Mouse (Mus musculus) adrenal gland (tissue): ENCODE measurements at regions not wholly inside any gene's neighbourhood (a gene's known extent, or its start where the extent isn't known, plus 50 kb on each side); places are given as distances from the start of the nearest gene placed in this dataset.

Source experiments
- intact Hi-C: fragments of 180-260 bp; cut with DNase I; formaldehyde crosslinking; loops from one replicate; pipeline ENCODE4 v1.15.1; 2025

DNA sequence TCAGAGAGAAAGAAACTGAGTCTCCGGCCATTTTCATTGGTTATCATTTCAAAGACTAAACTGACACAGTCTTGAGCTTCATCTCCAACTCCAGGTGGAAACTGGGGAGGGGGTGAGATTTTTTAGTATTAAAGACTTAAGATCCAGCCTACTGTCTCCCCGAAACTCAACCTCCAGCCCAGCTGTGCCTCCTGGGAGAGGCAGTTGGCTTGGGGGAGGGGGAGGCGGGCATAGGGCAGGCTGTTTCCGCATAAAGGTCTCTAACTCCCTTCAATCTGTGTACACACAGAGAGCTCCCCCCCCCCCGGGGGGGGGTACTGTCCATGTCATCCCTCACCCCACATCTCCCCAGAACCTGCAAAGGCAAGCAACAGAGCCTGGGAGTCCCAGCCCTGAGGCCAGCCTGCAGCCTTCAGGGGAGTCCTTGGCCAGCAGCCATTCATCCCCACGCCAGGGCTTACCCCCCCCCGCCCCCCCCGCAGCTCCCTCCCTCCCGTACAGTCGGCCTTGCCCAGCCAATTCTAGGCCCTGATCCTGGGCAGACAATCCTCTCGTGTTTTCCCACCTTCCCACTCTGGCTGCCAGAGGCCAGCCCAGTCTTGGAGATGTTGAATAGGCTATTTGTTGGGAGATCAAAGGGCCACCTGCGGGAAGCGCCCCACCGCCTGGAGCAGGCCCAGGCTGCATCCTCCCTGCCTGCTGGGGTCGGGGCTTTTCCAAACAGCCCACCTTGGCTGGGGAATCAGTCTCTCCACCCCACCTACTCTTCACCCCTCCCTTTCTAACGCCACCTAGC is 245.2 kb downstream of the Bcl11b start:
- intact Hi-C loops = no loop called here

GRCm38 (mm10) chr12:107759291-107759690 is 244.1 kb downstream of the Bcl11b start:
- intact Hi-C loops = no loop called here

- intact Hi-C loops = no loop called here
Measured at GRCm38 (mm10) chr12:107759911-107760310, 243.5 kb downstream of the Bcl11b start.

- intact Hi-C loops = no loop called here
Measured at GRCm38 (mm10) chr12:107762140-107762539, 241.3 kb downstream of the Bcl11b start.

GRCm38 (mm10) chr12:107769801-107770515 is 233.4 kb downstream of the Bcl11b start:
- intact Hi-C loops = no loop called here

DNA sequence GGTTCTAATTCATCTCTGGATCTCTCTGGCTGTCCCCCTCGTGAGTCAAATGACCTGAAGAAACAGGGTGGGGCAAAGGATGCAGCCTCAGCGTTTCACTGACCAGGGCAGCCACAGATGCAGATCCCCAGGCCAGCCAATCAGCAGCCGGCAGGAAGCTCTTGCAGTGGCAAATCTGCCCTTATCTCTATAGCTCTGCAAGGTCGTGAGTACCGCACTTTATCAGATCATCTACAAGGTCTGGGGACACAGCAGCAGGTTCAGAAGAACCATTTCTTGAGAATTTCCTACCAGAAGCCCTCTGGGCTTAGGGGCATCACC is 232.9 kb downstream of the Bcl11b start:
- intact Hi-C loops = no loop called here

DNA sequence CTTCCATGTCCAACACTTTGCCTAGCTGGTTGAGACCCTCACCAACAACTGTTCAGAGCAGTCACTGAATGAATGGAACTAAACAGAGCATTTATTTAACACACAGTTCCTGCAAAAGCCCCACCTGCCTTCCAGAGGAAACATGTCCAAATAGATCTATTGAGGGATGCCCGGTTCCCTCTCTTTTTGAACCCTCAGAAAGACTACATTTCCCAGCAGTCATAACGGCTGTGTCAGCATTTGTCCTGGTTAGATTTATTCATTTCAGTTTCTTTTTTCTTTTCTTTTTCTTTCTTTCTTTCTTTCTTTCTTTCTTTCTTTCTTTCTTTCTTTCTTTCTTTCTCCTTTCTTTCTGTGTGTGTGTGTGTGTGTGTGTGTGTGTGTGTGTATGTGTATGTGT is 232.1 kb downstream of the Bcl11b start:
- intact Hi-C loops = no loop called here

GRCm38 (mm10) chr12:107771809-107772208 is 231.6 kb downstream of the Bcl11b start:
- intact Hi-C loops = no loop called here

GRCm38 (mm10) chr12:107778046-107778445 is 225.4 kb downstream of the Bcl11b start:
- intact Hi-C loops = no loop called here

DNA sequence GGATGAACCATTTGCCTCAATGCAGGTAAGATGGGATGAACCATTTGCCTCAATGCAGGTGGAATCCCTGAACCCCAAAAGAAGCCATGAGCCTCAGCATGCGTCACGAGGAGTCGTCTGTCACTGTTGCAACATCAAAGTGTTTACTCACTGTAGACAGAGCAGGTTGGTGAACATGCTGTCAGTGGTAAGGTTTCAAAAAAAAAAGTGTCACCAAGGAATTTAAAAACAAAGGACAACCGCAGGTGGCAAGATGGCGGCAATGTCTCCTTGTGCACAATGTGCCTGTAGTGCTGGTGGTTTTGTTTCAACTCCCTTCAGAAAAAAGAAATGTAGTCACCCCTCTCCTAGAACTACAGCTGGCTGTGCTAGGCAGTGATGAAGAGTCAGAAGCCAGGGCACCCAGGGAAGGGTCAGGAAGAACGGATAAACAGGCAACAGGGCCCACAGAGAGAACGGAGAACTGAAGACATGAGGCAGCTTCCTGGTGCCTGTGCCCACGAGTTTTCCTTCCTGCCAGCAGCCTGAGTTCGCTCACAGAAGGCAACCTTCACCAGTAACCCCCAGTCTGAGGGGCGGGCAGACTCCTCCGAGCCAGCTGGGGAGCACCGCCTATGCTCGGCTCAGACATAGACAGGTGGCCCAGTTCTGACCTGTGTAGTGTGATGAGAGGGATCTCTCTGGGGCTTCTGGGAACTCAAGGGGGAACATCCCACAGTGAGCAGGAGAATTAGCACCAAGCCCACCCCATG is 223.9 kb downstream of the Bcl11b start:
- intact Hi-C loops = no loop called here

- intact Hi-C loops = no loop called here
Measured at GRCm38 (mm10) chr12:107782147-107782546, 221.3 kb downstream of the Bcl11b start.

DNA sequence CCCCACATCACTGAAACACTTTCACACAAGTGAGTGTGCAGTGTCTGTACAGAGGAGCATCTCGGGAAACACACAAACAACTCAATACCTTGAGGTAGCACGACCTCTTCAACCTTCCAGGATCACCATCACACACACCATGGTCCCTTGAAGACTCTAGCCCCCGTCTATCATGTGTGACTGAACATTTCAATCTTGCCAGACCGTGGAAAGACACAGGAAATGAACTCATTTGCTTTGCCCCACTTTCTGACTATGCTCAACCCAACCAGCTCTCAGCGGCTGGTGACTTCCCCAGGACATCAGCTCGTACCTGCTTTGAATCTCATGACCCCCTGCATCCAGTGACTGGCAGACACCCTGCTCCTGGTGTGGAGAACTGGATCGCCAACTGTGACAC is 219.6 kb downstream of the Bcl11b start:
- intact Hi-C loops = no loop called here

DNA sequence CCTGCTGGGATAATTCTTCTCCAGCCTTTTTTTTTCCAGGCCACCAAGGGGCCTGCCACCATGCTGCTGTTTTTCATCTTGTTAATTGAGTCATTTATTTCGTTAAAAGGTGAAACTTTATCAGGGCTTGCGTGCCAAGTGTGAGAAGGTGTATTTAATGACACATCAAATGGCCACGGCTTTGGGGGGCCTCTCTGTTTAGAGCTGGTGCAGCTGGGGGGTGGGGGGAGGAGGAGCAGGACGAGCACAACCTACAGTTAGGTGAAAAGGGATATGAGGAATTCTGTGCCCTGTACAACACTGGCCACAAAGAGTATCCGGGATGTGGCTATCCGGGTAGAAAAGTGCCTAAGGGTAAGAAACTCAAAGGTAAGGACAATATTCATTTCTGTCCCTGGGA is 213.6 kb downstream of the Bcl11b start:
- intact Hi-C loops = no loop called here

GRCm38 (mm10) chr12:107800296-107800695 is 203.1 kb downstream of the Bcl11b start:
- intact Hi-C loops = no loop called here

GRCm38 (mm10) chr12:107807634-107808033 is 195.8 kb downstream of the Bcl11b start:
- intact Hi-C loops = no loop called here

- intact Hi-C loops = no loop called here
Measured at GRCm38 (mm10) chr12:107808158-107808715, 195.2 kb downstream of the Bcl11b start.

- intact Hi-C loops = no loop called here
Measured at GRCm38 (mm10) chr12:107811231-107811630, 192.2 kb downstream of the Bcl11b start.

- intact Hi-C loops = no loop called here
Measured at GRCm38 (mm10) chr12:107812549-107813335, 190.7 kb downstream of the Bcl11b start.

- intact Hi-C loops = no loop called here
Measured at GRCm38 (mm10) chr12:107814926-107815325, 188.5 kb downstream of the Bcl11b start.

DNA sequence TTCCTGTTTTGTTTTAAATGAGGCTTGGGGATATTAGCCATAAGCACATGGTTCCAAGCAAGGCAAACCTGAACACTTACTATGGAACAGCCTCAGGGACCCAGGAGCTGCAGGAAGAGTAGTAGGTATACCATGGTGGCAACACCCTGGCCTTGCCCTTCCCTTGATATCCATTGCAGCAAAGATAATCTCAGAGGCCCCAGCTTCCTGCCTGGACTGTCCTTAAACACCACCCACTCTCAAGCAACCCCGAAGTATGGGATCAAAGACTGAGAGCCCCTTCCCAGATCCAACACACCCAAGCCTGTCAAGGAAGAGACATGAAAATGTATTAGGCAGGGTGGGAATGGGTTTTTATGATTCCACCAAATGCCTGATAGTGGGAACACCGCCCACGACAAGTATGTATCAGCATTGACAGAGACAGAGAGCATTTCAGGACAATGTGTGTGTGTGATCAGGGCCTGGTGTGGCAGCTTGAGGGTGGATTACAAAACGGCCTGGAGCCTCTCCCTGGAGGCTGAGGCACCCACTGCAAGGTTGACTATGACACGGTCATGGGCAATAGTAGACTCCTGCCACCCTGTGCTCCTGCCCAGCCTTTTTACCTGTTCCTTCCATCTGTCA is 179.5 kb downstream of the Bcl11b start:
- intact Hi-C loops = no loop called here

DNA sequence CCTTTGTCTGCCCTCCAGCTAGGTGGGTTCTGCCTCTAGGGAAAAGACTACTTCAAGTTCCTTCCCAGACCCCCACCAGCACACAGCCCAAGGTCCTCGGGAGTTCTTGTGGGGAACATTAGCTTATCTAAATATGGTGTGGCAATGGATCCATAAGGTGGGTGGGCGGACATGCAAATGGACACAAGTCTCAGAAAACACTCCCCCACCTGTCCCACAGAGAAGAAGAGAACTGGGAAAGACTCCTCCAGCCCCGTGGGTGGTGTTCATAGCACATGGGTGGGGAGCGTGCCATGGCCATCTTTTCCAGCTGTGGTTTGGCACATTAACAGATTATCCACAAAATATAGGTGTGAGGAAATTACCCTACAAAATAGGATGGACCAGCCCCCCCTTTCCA is 177.5 kb downstream of the Bcl11b start:
- intact Hi-C loops = no loop called here
